9 mouse cellular contexts compared by ENCODE assay signal in genomic region chr10:75465781-75466550, GRCm38 (mm10). TPM values are rescaled to one million over a fixed set of nuclear protein-coding genes. Genes with fewer than 3 reads are reported as not detected.
A peak's percentile ranks its signal among the peaks of the same experiment; 100 is the strongest.
DNase-seq lines count a peak whose midpoint lies in the region; ATAC-seq and TF ChIP-seq lines count a peak whose summit lies in the region.
"Had no signal": no experiment of that assay in that cellular context is flagged by ENCODE, and none has a peak within 500 bp of the region (broad histone marks: within the 10 kb centered on the region; RNA-seq: fewer than 3 reads in every experiment).

No protein-coding gene starts in this region.

- no peak for TF ChIP-seq POLR2A in heart, adult 2 months (IDR thresholded peaks at IDR 0.05; ENCODE audit: insufficient read depth, low read depth, low read length)

- H3K4me1 ChIP-seq in heart, adult 2 months (ENCODE audit: control insufficient read depth, insufficient read depth, low read length), result peaks cover 5% of the 10 kb centered on the region
- peaks cover 4% of the 10 kb centered on the region; the same call in 1 of the 2 replicates for H3K4me1 ChIP-seq in heart, embryonic 11.5 days (ENCODE audit: control insufficient read depth, insufficient read depth, low read length)
- peaks cover 3% of the 10 kb centered on the region; the same call in 1 of the 2 replicates for H3K4me1 ChIP-seq in brown adipose tissue, adult 24 weeks (ENCODE audit: control insufficient read depth, insufficient read depth, insufficient read length, low read length)
- H3K4me1 ChIP-seq in heart, embryonic 16.5 days (ENCODE audit: control insufficient read depth, insufficient read depth, low read length), result peaks cover 12% of the 10 kb centered on the region

- TF ChIP-seq EP300 in heart, adult 2 months (IDR thresholded peaks at IDR 0.05; ENCODE audit: insufficient read depth, low read depth, low read length), result no peak

- H3K9me3 ChIP-seq in heart, embryonic 11.5 days (replicated peaks; ENCODE audit: control insufficient read depth, low read length), result no peaks in the 10 kb centered on the region
- no peaks in the 10 kb centered on the region for H3K9me3 ChIP-seq in heart, embryonic 16.5 days (replicated peaks; ENCODE audit: control insufficient read depth, low read length)

- no peak overlapping the region for H3K4me3 ChIP-seq in heart, adult 2 months
- no peak overlapping the region for H3K4me3 ChIP-seq in heart, embryonic 11.5 days (ENCODE audit: low read depth, low read length)
- H3K4me3 ChIP-seq in brown adipose tissue, adult 24 weeks (ENCODE audit: insufficient read depth, low read depth, low read length), result no peak overlapping the region
- H3K4me3 ChIP-seq in heart, embryonic 16.5 days (ENCODE audit: low read length), result no peak overlapping the region

- H3K27me3 ChIP-seq in heart, adult 2 months (ENCODE audit: control insufficient read depth, insufficient read depth, low read length), result no peaks in the 10 kb centered on the region
- no peaks in the 10 kb centered on the region for H3K27me3 ChIP-seq in heart, embryonic 11.5 days (ENCODE audit: control insufficient read depth, insufficient read depth, low read length)
- H3K27me3 ChIP-seq in heart, embryonic 16.5 days (ENCODE audit: control insufficient read depth, insufficient read depth, low read length), result no peaks in the 10 kb centered on the region

- ATAC-seq in heart, embryonic 11.5 days (replicated peaks; ENCODE audit: insufficient number of reproducible peaks, low FRiP score, low TSS enrichment), result no peak
- peak; percentile 72; the same call in 1 of the 2 replicates for ATAC-seq in heart, embryonic 16.5 days (replicated peaks; ENCODE audit: extremely low read depth, insufficient read depth, low FRiP score)
- no peak for ATAC-seq in activated CD4-positive, CD25-positive, alpha-beta regulatory T cell, adult 4 months
- ATAC-seq: midbrain, embryonic 16.5 days had no signal

- H3K4me2 ChIP-seq in heart, embryonic 11.5 days, result no peak overlapping the region
- H3K4me2 ChIP-seq in heart, embryonic 16.5 days (ENCODE audit: low read depth, low read length), result no peak overlapping the region

- no peaks in the 10 kb centered on the region for H3K79me2 ChIP-seq in heart, adult 2 months (replicated peaks; ENCODE audit: control insufficient read depth, insufficient read depth, low read length)

- no peaks in the 10 kb centered on the region for H3K36me3 ChIP-seq in heart, adult 2 months (ENCODE audit: control insufficient read depth, insufficient read depth, low read length)
- H3K36me3 ChIP-seq in heart, embryonic 11.5 days (ENCODE audit: control insufficient read depth, insufficient read depth, low read length), result no peaks in the 10 kb centered on the region
- no peaks in the 10 kb centered on the region for H3K36me3 ChIP-seq in heart, embryonic 16.5 days (ENCODE audit: control insufficient read depth, insufficient read depth)

- TF ChIP-seq CTCF in heart, adult 2 months (IDR thresholded peaks at IDR 0.05), result no peak

- WGBS in heart, adult 2 months, result 30% methylated on average over 6 of the region's 6 CpGs
- WGBS in heart, embryonic 11.5 days (ENCODE audit: insufficient replicate concordance), result 50% methylated on average over 6 of the region's 6 CpGs
- 29% methylated on average over 6 of the region's 6 CpGs for WGBS in heart, embryonic 16.5 days

- peak overlapping the region; percentile 36 for H3K27ac ChIP-seq in heart, adult 2 months
- no peak overlapping the region for H3K27ac ChIP-seq in heart, embryonic 11.5 days (ENCODE audit: low read depth, low read length)
- peak overlapping the region; percentile 44; the same call in 1 of the 2 replicates for H3K27ac ChIP-seq in brown adipose tissue, adult 24 weeks (replicated peaks; ENCODE audit: low read depth, low read length)
- peak overlapping the region; percentile 76 for H3K27ac ChIP-seq in heart, embryonic 16.5 days (ENCODE audit: low read length)

- H3K9ac ChIP-seq in heart, adult 2 months (ENCODE audit: low read depth, low read length), result no peak overlapping the region
- H3K9ac ChIP-seq in heart, embryonic 11.5 days (ENCODE audit: low read depth, low read length), result no peak overlapping the region
- H3K9ac ChIP-seq in heart, embryonic 16.5 days (ENCODE audit: low read length), result no peak overlapping the region

- DNase-seq in heart, adult 2 months, result peak in 1 of 2 experiments; percentile 52
- DNase-seq in lung, postnatal 10 days, result peak; percentile 87
- no peak for DNase-seq in yolk sac, embryonic 10.5 days (ENCODE audit: low spot score)
- no peak for DNase-seq in thymus, postnatal 10 days (ENCODE audit: low spot score in 2 of 2)

- intact Hi-C loops in heart, adult 2 months (cut with DNase I), result no loop called here

RNA-seq across cellular contexts. Expression of gene Snrpd3, which starts 51.4 kb away (rescaled TPM):
- total RNA-seq in heart, adult 2 months (2021), result 10 to 100 TPM; 61.1 to 65.8 TPM
- polyA plus RNA-seq in heart, adult 2 months (2012; rRNA removed), result 20.8 and 24.8 TPM in 2 replicates
- polyA plus RNA-seq in heart, embryonic 11.5 days (2014; fragmentation: Nextera tagmentation; extraction: Ambion mirVana), result 121 and 141 TPM in 2 replicates
- polyA plus RNA-seq in brown adipose tissue, adult 24 weeks (2012; ENCODE audit: insufficient read depth, insufficient read length, missing spikeins), result 157 and 178 TPM in 2 replicates
- 90.4 and 90.5 TPM in 2 replicates for polyA plus RNA-seq in heart, embryonic 16.5 days (2015; fragmentation: Nextera tagmentation; extraction: Ambion mirVana)
- 100 to 1,000 TPM; 133 to 205 TPM for polyA plus RNA-seq in activated CD4-positive, CD25-positive, alpha-beta regulatory T cell, adult 4 months (2017; shearing (Covaris generic))

RNA-seq across cellular contexts. Expression of gene Gucd1, which starts 51.8 kb away (rescaled TPM):
- 10 to 100 TPM; 33.2 to 37.7 TPM for total RNA-seq in heart, adult 2 months (2021)
- 44.7 and 50.3 TPM in 2 replicates for polyA plus RNA-seq in heart, adult 2 months (2012; rRNA removed)
- 30.5 and 35.2 TPM in 2 replicates for polyA plus RNA-seq in heart, embryonic 11.5 days (2014; fragmentation: Nextera tagmentation; extraction: Ambion mirVana)
- 29.8 and 61.0 TPM in 2 replicates for polyA plus RNA-seq in brown adipose tissue, adult 24 weeks (2012; ENCODE audit: insufficient read depth, insufficient read length, missing spikeins)
- 26.9 and 28.5 TPM in 2 replicates for polyA plus RNA-seq in heart, embryonic 16.5 days (2015; fragmentation: Nextera tagmentation; extraction: Ambion mirVana)
- polyA plus RNA-seq in activated CD4-positive, CD25-positive, alpha-beta regulatory T cell, adult 4 months (2017; shearing (Covaris generic)), result 10 to 100 TPM; 11.7 to 17.0 TPM
